Mouse (Mus musculus) erythroblast, embryonic 14.5 days (primary cell): ENCODE measurements around the gene Laptm5.

Experiments
- GATA1 ChIP-seq: IDR thresholded peaks from 2 replicates; pipeline ENCODE4 v1.6.1; 2012; ENCODE audit warnings: low read length, inconsistent platforms, mixed read lengths
- TAL1 ChIP-seq: IDR thresholded peaks from 3 replicates; pipeline ENCODE4 v1.6.1; 2012; ENCODE audit warnings: low read length, inconsistent platforms, mixed read lengths

DNA sequence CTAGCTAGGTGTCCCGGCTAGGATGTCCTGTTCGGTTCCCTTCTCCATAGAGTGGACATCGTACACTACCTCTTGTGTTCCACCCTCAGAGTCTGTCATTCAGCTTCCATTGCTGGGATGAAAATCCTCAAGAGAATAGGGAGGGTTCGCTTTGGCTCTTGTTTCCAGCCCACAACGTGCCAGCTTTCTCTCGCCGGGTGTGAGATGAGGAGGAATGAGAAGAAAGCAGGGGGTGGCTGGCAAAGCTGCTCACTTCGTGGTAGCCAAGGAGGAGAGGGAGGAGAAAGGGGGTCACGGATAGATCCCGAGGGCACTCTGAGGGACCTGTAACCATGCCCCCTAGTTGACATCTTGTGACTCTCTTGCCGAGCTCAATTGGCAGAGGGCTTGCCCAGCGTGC, 14.9 kb downstream of the Laptm5 start:
- TF ChIP-seq GATA1 (no peak), TAL1 (no peak)
